Mouse (Mus musculus) hindbrain, embryonic 12.5 days (tissue): ENCODE data around the gene Olfr316. TPM values are rescaled to one million over a fixed set of nuclear protein-coding genes. Genes with fewer than 3 reads are reported as not detected.

Experiments
- ATAC-seq: fragments of 200-750 bp; cut with Nextera tagmentation; 2 replicates; pipeline ENCODE4 v1.8.0; 2017; ENCODE audit warnings: moderate TSS enrichment; ENCODE audit not compliant: low FRiP score
- H3K27ac ChIP-seq: fragments of 300-500 bp; sonication (generic); 2 replicates; pipeline ENCODE4 v1.5.1; 2016; ENCODE audit warnings: mild to moderate bottlenecking
- H3K27me3 ChIP-seq: fragments of 300-500 bp; sonication (generic); 2 replicates; pipeline ENCODE4 v1.6.1; 2016; ENCODE audit warnings: mild to moderate bottlenecking
- H3K36me3 ChIP-seq: fragments of 300-500 bp; sonication (generic); 2 replicates; pipeline ENCODE4 v1.6.1; 2016; ENCODE audit warnings: mild to moderate bottlenecking
- H3K4me1 ChIP-seq: fragments of 300-500 bp; sonication (generic); 2 replicates; pipeline ENCODE4 v1.6.1; 2016
- H3K4me2 ChIP-seq: fragments of 300-500 bp; sonication (generic); replicated peaks from 2 replicates; pipeline ENCODE4 v1.6.1; 2016; ENCODE audit warnings: mild to moderate bottlenecking
- H3K4me3 ChIP-seq: fragments of 300-500 bp; sonication (generic); 2 replicates; pipeline ENCODE4 v1.5.1; 2016; ENCODE audit warnings: mild to moderate bottlenecking
- H3K9ac ChIP-seq: fragments of 300-500 bp; sonication (generic); 2 replicates; pipeline ENCODE4 v1.6.1; 2016; ENCODE audit warnings: mild to moderate bottlenecking, moderate library complexity
- H3K9me3 ChIP-seq: fragments of 300-500 bp; sonication (generic); replicated peaks from 2 replicates; pipeline ENCODE4 v1.6.1; 2016; ENCODE audit warnings: mild to moderate bottlenecking
- WGBS: fragments of 180-500 bp; shearing (Covaris S2); methylation state at CpG from one replicate; pipeline ENCODE4 v1.1.7; 2016; 5-methylcytosine and 5-hydroxymethylcytosine counted together
- polyA plus RNA-seq: library from polyadenylated mRNA; unstranded; fragments of >200 nt; fragmentation: Nextera tagmentation; extraction: Ambion mirVana; gene quantifications from 2 replicates; pipeline ENCODE4 v1.2.1, GENCODE M21; 2016

Gene Olfr316
- polyA plus RNA-seq, 1 experiment from 2014 or later = not detected

DNA sequence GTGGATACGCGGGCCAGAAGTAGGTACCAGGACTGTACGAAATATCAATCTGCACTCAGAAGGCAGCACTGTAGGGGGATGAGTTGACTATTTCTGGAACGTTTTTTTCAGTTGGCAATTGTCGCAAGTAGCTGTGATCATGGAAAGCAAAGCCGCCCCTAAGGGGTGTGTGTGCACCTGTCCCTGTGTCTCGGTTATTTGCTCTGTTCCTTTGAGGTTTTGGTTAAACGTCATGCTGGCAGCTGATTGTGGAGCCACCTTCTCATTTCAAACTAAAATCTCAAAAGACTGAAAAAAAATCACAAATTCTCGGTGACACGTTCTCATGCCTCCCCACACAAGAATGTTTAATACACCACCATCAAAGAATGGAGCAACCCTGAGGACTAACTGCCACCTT lies 35.1 kb downstream of the Olfr316 start:
- no peaks in the 10 kb centered on the region for H3K36me3 ChIP-seq
- WGBS = 91% methylated on average over 10 of the region's 10 CpGs
- H3K9ac ChIP-seq = no peak overlapping the region
- no peak for ATAC-seq
- no peaks in the 10 kb centered on the region for H3K9me3 ChIP-seq
- H3K27me3 ChIP-seq = no peaks in the 10 kb centered on the region
- H3K27ac ChIP-seq = no peak overlapping the region
- H3K4me1 ChIP-seq = peaks cover 5% of the 10 kb centered on the region; the same call in 1 of the 2 replicates
- no peak overlapping the region for H3K4me3 ChIP-seq
- H3K4me2 ChIP-seq = no peak overlapping the region

DNA sequence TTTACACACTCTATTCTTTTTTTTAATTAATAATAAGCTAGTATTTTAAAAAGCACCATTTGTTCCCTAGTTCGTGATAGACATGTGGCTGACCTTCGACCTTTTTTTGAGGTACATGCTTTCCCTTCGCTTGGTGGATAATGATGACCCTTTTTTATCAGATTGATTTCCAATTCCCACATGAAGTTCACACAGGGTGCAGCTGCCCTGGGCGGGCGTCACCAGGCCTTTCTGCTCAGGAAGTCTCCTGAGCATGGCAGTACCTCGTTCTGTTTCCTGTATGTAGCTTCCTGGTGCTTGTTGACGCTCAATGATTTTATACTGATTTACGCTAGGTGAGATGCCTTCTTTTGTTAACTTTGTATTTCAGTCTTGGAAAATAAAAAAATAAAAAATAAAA lies 35.8 kb downstream of the Olfr316 start:
- no peak for ATAC-seq
- WGBS = 75% methylated on average over 8 of the region's 8 CpGs
- Histone ChIP-seq H3K4me2 (no peak overlapping the region), H3K9ac (no peak overlapping the region), H3K4me3 (no peak overlapping the region), H3K9me3 (no peaks in the 10 kb centered on the region), H3K36me3 (no peaks in the 10 kb centered on the region), H3K27ac (no peak overlapping the region), H3K4me1 (peaks cover 5% of the 10 kb centered on the region; the same call in 1 of the 2 replicates), H3K27me3 (no peaks in the 10 kb centered on the region)

DNA sequence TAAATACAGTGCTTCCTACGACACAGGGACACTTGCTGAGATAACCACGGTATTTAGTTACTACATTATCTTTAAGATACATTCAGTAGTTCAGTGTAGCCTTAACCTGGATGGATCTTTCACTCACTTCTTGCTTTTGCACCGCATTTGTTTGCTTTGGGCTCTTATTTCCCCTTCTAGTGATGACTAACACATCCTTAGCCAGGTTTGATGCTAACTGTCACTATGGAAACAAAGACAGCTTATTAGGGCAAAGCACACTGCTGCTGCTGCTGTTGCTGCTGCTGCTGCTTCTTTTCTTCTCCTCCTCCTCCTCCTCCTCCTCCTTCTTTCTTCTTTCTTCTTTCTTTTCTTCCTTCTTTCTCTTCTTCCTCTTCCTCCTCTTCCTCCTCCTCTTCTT lies 37.0 kb downstream of the Olfr316 start:
- WGBS = 32% methylated on average over 3 of the region's 3 CpGs
- H3K36me3 ChIP-seq = no peaks in the 10 kb centered on the region
- peaks cover 5% of the 10 kb centered on the region; the same call in 1 of the 2 replicates for H3K4me1 ChIP-seq
- ATAC-seq = no peak
- no peak overlapping the region for H3K4me3 ChIP-seq
- H3K9ac ChIP-seq = 0 out of 2 replicates have a peak overlapping the region, but pooled peaks have one; percentile 19
- no peaks in the 10 kb centered on the region for H3K9me3 ChIP-seq
- no peak overlapping the region for H3K27ac ChIP-seq
- H3K27me3 ChIP-seq = no peaks in the 10 kb centered on the region
- no peak overlapping the region for H3K4me2 ChIP-seq

DNA sequence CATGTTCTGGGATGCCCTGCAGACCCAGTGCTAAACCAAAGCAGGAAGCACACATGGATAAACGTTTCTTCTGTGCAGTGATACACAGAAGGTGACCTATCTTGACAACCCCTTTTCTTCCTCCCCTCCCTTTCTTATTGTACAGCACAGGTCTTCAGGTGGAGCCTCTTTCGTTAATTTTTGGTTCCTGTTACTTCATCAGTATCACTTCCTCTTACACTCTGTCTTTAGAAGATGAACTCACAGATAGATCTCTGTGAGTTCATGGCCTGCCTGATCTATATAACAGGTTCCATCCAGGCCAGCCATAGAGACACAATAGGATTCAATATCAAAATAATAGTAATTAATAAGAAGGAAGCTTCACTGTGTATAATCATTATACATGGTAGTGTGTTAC lies 37.5 kb downstream of the Olfr316 start:
- Histone ChIP-seq H3K4me3 (no peak overlapping the region), H3K27me3 (no peaks in the 10 kb centered on the region), H3K9me3 (no peaks in the 10 kb centered on the region), H3K4me2 (no peak overlapping the region), H3K4me1 (peaks cover 5% of the 10 kb centered on the region; the same call in 1 of the 2 replicates), H3K36me3 (no peaks in the 10 kb centered on the region), H3K9ac (no peak overlapping the region), H3K27ac (no peak overlapping the region)
- ATAC-seq = no peak
- WGBS = 59% methylated on average over 2 of the region's 2 CpGs

DNA sequence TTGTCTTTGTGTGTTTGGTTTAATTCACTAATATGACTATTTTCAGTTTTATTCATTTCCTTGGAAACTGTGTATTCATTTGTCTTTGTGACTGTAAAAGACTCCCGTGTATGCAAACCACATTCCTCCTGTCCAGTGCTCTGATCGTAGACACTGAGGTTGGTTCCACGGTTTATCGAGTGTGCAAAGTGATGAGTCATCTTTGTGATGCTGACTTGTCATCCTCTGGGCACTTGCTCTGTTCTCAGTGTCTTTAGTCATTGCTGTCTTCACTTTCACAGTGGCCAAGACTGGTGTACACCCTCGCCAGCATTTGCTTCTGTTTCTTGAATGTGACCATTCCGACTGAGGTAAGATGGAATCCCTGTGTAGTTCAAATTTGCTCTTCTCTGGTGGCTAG lies 38.1 kb downstream of the Olfr316 start:
- Histone ChIP-seq H3K36me3 (no peaks in the 10 kb centered on the region), H3K27me3 (no peaks in the 10 kb centered on the region), H3K9me3 (no peaks in the 10 kb centered on the region), H3K4me3 (no peak overlapping the region), H3K27ac (no peak overlapping the region), H3K9ac (no peak overlapping the region), H3K4me1 (peaks cover 5% of the 10 kb centered on the region; the same call in 1 of the 2 replicates), H3K4me2 (no peak overlapping the region)
- ATAC-seq = no peak
- 83% methylated on average over 6 of the region's 6 CpGs for WGBS

DNA sequence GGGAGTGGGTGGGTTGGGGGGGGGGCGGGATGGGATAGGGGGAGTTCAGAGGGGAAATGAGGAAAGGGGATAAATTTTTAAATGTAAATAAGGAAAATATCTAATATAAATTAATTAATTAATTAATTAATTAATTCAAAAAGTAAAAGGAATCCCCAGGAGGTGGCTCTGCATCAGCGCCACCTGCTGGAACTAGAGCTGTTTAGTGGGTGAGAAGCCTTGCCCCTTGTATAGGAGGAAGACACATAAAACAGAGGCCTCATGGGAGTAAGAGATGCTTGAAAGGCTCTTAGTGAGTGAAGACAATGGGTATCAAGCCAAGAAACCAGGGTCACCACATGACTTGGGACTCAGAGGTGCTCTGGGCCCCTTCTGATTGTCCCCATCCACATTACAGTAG lies 43.3 kb downstream of the Olfr316 start:
- H3K4me2 ChIP-seq = no peak overlapping the region
- no peaks in the 10 kb centered on the region for H3K27me3 ChIP-seq
- no peak for ATAC-seq
- H3K9ac ChIP-seq = no peak overlapping the region
- no peaks in the 10 kb centered on the region for H3K4me1 ChIP-seq
- H3K9me3 ChIP-seq = no peaks in the 10 kb centered on the region
- H3K27ac ChIP-seq = no peak overlapping the region
- no peaks in the 10 kb centered on the region for H3K36me3 ChIP-seq
- WGBS = 95% methylated on average over 2 of the region's 2 CpGs
- no peak overlapping the region for H3K4me3 ChIP-seq

DNA sequence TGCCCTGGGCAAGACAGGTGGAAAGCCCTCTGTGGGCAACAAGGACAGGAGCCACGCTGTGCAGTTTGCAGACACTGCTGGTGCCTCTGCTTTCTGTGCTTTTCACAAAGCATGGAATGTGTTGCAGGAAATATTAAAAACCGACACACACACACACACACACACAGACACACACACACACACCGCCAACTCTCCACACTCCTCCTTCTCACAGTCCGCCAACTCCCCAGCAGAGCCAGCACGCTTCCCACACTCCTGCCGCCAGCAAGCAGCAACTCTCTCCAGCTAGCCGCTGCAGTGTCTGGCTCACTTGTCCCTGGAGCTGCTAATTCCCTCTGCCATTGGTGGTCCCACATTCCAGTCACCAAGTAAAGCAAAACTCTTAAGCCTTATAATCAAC lies 44.3 kb downstream of the Olfr316 start:
- H3K4me1 ChIP-seq = peaks cover 5% of the 10 kb centered on the region
- no peak overlapping the region for H3K27ac ChIP-seq
- no peak overlapping the region for H3K4me2 ChIP-seq
- ATAC-seq = no peak
- H3K9me3 ChIP-seq = no peaks in the 10 kb centered on the region
- 79% methylated on average over 7 of the region's 7 CpGs for WGBS
- no peaks in the 10 kb centered on the region for H3K36me3 ChIP-seq
- no peaks in the 10 kb centered on the region for H3K27me3 ChIP-seq
- no peak overlapping the region for H3K4me3 ChIP-seq
- H3K9ac ChIP-seq = no peak overlapping the region

DNA sequence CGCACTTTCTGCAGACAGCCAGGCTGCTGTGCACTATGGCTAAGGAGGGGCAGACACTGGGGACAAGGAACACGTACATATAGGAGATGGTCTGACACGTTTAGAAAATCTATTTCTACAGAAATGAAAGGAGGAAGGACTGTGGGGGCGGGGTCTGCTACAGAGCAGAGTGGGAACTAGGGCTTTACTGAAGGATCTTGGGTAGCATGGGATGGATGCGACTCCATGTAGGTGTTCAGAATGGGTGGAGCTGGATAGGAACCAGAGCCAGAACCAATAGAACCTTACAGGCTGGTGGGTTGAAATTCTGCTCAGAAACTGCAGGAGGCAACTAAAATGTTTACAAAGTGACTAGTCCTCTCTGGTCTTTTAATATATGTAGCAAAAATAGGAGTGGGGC lies 47.2 kb downstream of the Olfr316 start:
- Histone ChIP-seq H3K27me3 (no peaks in the 10 kb centered on the region), H3K9me3 (no peaks in the 10 kb centered on the region), H3K4me3 (no peak overlapping the region), H3K9ac (no peak overlapping the region), H3K27ac (no peak overlapping the region), H3K36me3 (no peaks in the 10 kb centered on the region), H3K4me1 (peaks cover 11% of the 10 kb centered on the region), H3K4me2 (no peak overlapping the region)
- WGBS = 78% methylated on average over 5 of the region's 5 CpGs
- no peak for ATAC-seq

DNA sequence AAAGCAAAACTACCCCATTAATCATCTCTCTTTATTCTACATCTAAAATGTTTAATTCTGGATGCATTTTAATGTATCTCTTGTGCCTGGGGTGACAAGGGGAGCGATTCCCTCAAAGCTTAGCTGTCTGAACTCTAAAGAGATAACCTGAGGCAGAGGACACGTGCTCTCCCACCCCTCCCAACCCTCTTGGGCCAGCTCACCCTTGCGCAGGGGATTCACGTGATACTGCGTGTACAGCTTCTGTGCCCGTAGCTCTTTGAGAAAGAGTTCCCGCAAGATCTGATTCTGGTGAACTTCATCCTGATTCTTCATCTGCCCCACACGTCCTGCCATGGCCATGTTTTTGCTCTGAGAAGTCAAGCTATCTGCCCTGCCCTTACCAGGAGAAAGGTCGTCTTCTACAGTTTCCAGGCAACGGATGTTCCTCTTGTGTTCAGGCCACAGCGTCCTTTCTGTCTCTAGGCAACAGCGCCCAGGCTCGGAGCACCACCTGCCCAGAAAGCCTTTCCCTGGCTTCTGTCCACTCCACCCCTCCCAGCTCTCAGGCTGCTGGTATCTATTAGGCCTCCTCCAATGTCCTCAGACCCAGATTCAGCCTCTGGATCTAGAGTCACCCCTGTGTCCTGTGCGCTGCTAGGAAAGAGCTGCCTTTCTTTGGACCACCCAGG lies 49.2 kb downstream of the Olfr316 start, which contains the start of gene Fam183b:
Gene Fam183b, minus strand, starts transcription at position 403 of the 671 bp plus-strand sequence.
- Histone ChIP-seq H3K4me1 (peaks cover 11% of the 10 kb centered on the region), H3K9ac (no peak within 1 kb of the TSS), H3K4me2 (peak within 1 kb of the TSS; percentile 41), H3K4me3 (no peak within 1 kb of the TSS), H3K27me3 (no peaks in the 10 kb centered on the region), H3K27ac (peak within 1 kb of the TSS; percentile 18; the same call in 1 of the 2 replicates), H3K36me3 (no peaks in the 10 kb centered on the region), H3K9me3 (no peaks in the 10 kb centered on the region)
- 31% methylated on average over 14 of the region's 14 CpGs for WGBS
- ATAC-seq = peak; percentile 74

DNA sequence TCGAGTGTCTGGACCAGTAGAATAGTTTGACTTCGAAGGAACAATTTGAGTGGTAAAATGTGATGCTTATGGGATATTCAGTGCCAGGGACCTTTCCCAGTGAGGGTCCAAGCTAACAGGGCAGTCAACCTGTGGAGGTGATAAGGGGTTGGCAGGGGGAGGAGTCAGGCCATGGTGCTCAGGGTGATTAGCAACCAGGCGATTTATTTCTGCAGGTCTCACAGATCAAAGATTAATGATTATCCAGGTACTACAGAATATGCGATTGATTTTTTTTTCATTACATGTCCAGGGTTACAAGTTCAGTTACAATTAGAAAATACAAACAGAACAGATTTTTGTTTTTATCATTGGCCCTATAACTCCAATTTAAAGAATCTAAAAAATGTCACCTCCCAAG lies 51.3 kb downstream of the Olfr316 start:
- no peak overlapping the region for H3K4me3 ChIP-seq
- H3K27me3 ChIP-seq = no peaks in the 10 kb centered on the region
- no peaks in the 10 kb centered on the region for H3K36me3 ChIP-seq
- H3K27ac ChIP-seq = no peak overlapping the region
- WGBS = 80% methylated on average over 4 of the region's 4 CpGs
- H3K4me1 ChIP-seq = peaks cover 11% of the 10 kb centered on the region
- no peak overlapping the region for H3K9ac ChIP-seq
- H3K9me3 ChIP-seq = no peaks in the 10 kb centered on the region
- ATAC-seq = no peak
- no peak overlapping the region for H3K4me2 ChIP-seq

DNA sequence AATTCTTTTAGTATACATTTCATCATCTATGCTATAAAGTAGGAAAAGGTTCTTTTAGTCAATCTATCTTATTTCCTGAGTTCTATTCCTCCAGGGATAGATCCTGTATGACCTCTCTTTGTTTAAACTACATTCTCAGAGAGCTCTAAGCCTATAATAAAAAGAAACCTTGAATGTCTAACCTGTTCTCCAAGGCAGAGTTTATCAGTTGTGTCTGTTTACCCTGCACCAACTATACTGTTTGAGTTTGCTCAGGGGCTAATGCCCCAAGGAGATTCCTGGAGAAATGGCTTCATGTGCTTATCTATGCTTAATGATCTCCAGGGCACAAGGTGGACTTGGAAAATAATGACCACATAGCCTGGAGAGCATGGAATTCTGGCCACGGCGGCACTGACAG lies 51.9 kb downstream of the Olfr316 start:
- peaks cover 11% of the 10 kb centered on the region for H3K4me1 ChIP-seq
- no peak overlapping the region for H3K4me3 ChIP-seq
- no peak overlapping the region for H3K9ac ChIP-seq
- H3K36me3 ChIP-seq = no peaks in the 10 kb centered on the region
- H3K4me2 ChIP-seq = no peak overlapping the region
- 72% methylated on average over 2 of the region's 2 CpGs for WGBS
- no peak for ATAC-seq
- H3K27ac ChIP-seq = no peak overlapping the region
- H3K27me3 ChIP-seq = no peaks in the 10 kb centered on the region
- no peaks in the 10 kb centered on the region for H3K9me3 ChIP-seq
